Mouse (Mus musculus): Measurements from ENCODE around the gene Gfy.
A peak's percentile ranks its signal among the peaks of the same experiment; 100 is the strongest.

The Gfy gene

GRCm38 (mm10) chr7:45179469-45179868 lies at the start of gene Gfy:
Gene Gfy, minus strand, starts transcription at chr7:45179569.
- DNase-seq, result no peak

- no peak for DNase-seq
Observed at GRCm38 (mm10) chr7:45229046-45229445, 49.7 kb upstream of the Gfy start.

GRCm38 (mm10) chr7:45228548-45228947 lies 49.2 kb upstream of the Gfy start:
- no peak for DNase-seq

GRCm38 (mm10) chr7:45226421-45226820 lies 47.1 kb upstream of the Gfy start:
- no peak for DNase-seq

GRCm38 (mm10) chr7:45224826-45225225 lies 45.5 kb upstream of the Gfy start:
- no peak for DNase-seq

GRCm38 (mm10) chr7:45221680-45222079 lies 42.3 kb upstream of the Gfy start:
- no peak for DNase-seq

GRCm38 (mm10) chr7:45216442-45217183 lies 37.2 kb upstream of the Gfy start:
- DNase-seq, result peak; percentile 75

- DNase-seq, result peak; percentile 57
Observed at GRCm38 (mm10) chr7:45215673-45216441, 36.5 kb upstream of the Gfy start, which contains the start of gene Tead2. Gene Tead2, plus strand, starts transcription at chr7:45215753.

GRCm38 (mm10) chr7:45213708-45214107 lies 34.3 kb upstream of the Gfy start:
- DNase-seq, result peak; percentile 15

GRCm38 (mm10) chr7:45212356-45212755 lies 33.0 kb upstream of the Gfy start:
- DNase-seq, result no peak

GRCm38 (mm10) chr7:45211851-45212251 lies 32.5 kb upstream of the Gfy start, which contains the start of gene Dkkl1:
Gene Dkkl1, minus strand, starts transcription at chr7:45212147.
- DNase-seq, result peak; percentile 64

GRCm38 (mm10) chr7:45211070-45211469 lies 31.7 kb upstream of the Gfy start:
- no peak for DNase-seq

GRCm38 (mm10) chr7:45208260-45208659 lies 28.9 kb upstream of the Gfy start:
- DNase-seq, result no peak

GRCm38 (mm10) chr7:45204380-45205143 lies 25.2 kb upstream of the Gfy start, which contains the start of gene Ccdc155:
Gene Ccdc155, minus strand, starts transcription at chr7:45204892.
- peak; percentile 92 for DNase-seq

- DNase-seq, result no peak
Observed at GRCm38 (mm10) chr7:45202654-45203053, 23.3 kb upstream of the Gfy start.

- DNase-seq, result no peak
Observed at GRCm38 (mm10) chr7:45198961-45199360, 19.6 kb upstream of the Gfy start.

- peak; percentile 64 for DNase-seq
Observed at GRCm38 (mm10) chr7:45198435-45198834, 19.1 kb upstream of the Gfy start.

- DNase-seq, result no peak
Observed at GRCm38 (mm10) chr7:45196994-45197393, 17.6 kb upstream of the Gfy start.

GRCm38 (mm10) chr7:45196176-45196535 lies 16.8 kb upstream of the Gfy start:
- no peak for DNase-seq

- no peak for DNase-seq
Observed at GRCm38 (mm10) chr7:45195341-45196175, 16.2 kb upstream of the Gfy start.

GRCm38 (mm10) chr7:45193871-45194785 lies 14.8 kb upstream of the Gfy start:
- DNase-seq, result no peak

All from liver (tissue).